Mouse (Mus musculus): ENCODE measurements around the gene Tmem203. TPM values are rescaled to one million over a fixed set of nuclear protein-coding genes. Genes with fewer than 3 reads are reported as not detected.
A peak's percentile ranks its signal among the peaks of the same experiment; 100 is the strongest.
"Not testable (repeated sequence)": the region's sequence is repeated elsewhere in the genome, so short reads cannot be mapped to it uniquely, and the experiment has no call there.

Tmem203 gene
- polyA plus RNA-seq, 1 experiment from 2014 or later, result 19.0 TPM

GRCm38 (mm10) chr2:25238106-25238505 lies 17.1 kb upstream of the Tmem203 start:
- no peak overlapping the region for H3K4me3 ChIP-seq
- H3K9me3 ChIP-seq, result no peaks in the 10 kb centered on the region
- peaks cover 36% of the 10 kb centered on the region for H3K4me1 ChIP-seq
- DNase-seq (ENCODE audit: low spot score), result no peak
- no peaks in the 10 kb centered on the region for H3K36me3 ChIP-seq
- H3K27me3 ChIP-seq (ENCODE audit: insufficient read depth, poor library complexity, severe bottlenecking), result peaks cover 67% of the 10 kb centered on the region
- H3K27ac ChIP-seq, result no peak overlapping the region

GRCm38 (mm10) chr2:25239766-25240165 lies 15.5 kb upstream of the Tmem203 start:
- Histone ChIP-seq H3K27ac (no peak overlapping the region), H3K9me3 (no peaks in the 10 kb centered on the region), H3K4me1 (peaks cover 36% of the 10 kb centered on the region), H3K4me3 (no peak overlapping the region), H3K27me3 (ENCODE audit: insufficient read depth, poor library complexity, severe bottlenecking) (peaks cover 64% of the 10 kb centered on the region), H3K36me3 (peaks cover under 1% of the 10 kb centered on the region; the same call in 1 of the 2 replicates)
- no peak for DNase-seq (ENCODE audit: low spot score)
- 75% methylated on average over 3 of the region's 3 CpGs for WGBS

GRCm38 (mm10) chr2:25240310-25240709 lies 14.9 kb upstream of the Tmem203 start:
- DNase-seq (ENCODE audit: low spot score), result no peak
- WGBS, result 48% methylated on average over 8 of the region's 8 CpGs
- peaks cover 60% of the 10 kb centered on the region for H3K27me3 ChIP-seq (ENCODE audit: insufficient read depth, poor library complexity, severe bottlenecking)
- H3K4me1 ChIP-seq, result peaks cover 36% of the 10 kb centered on the region
- H3K9me3 ChIP-seq, result no peaks in the 10 kb centered on the region
- peak overlapping the region; percentile 78 for H3K27ac ChIP-seq
- peaks cover 6% of the 10 kb centered on the region; the same call in 1 of the 2 replicates for H3K36me3 ChIP-seq
- peak overlapping the region; percentile 70 for H3K4me3 ChIP-seq

- H3K4me1 ChIP-seq, result peaks cover 36% of the 10 kb centered on the region
- H3K9me3 ChIP-seq, result no peaks in the 10 kb centered on the region
- DNase-seq (ENCODE audit: low spot score), result peak; percentile 90
- H3K4me3 ChIP-seq, result peak overlapping the region; percentile 70
- H3K36me3 ChIP-seq, result peaks cover 11% of the 10 kb centered on the region; the same call in 1 of the 2 replicates
- 2% methylated on average over 29 of the region's 29 CpGs for WGBS
- H3K27me3 ChIP-seq (ENCODE audit: insufficient read depth, poor library complexity, severe bottlenecking), result peaks cover 55% of the 10 kb centered on the region
- H3K27ac ChIP-seq, result peak overlapping the region; percentile 78
Observed at GRCm38 (mm10) chr2:25240723-25241437, 14.4 kb upstream of the Tmem203 start.

- WGBS, result 23% methylated on average over 6 of the region's 6 CpGs
Observed at GRCm38 (mm10) chr2:25241438-25241775, 13.8 kb upstream of the Tmem203 start.

GRCm38 (mm10) chr2:25242101-25242506 lies 13.1 kb upstream of the Tmem203 start, which contains the start of the genes Rnf208 and Cysrt1:
Gene Rnf208 (plus strand): TSS chr2:25242255.
Gene Cysrt1 (minus strand): TSS chr2:25242452.
- peak within 1 kb of the TSS; percentile 81 for H3K27ac ChIP-seq
- no peak for DNase-seq (ENCODE audit: low spot score)
- H3K36me3 ChIP-seq, result peaks cover 19% of the 10 kb centered on the region; the same call in 1 of the 2 replicates
- under 1% methylated on average over 59 of the region's 59 CpGs for WGBS
- H3K4me1 ChIP-seq, result peaks cover 30% of the 10 kb centered on the region
- no peaks in the 10 kb centered on the region for H3K9me3 ChIP-seq
- peaks cover 46% of the 10 kb centered on the region for H3K27me3 ChIP-seq (ENCODE audit: insufficient read depth, poor library complexity, severe bottlenecking)
- peak within 1 kb of the TSS; percentile 70 for H3K4me3 ChIP-seq

More at GRCm38 (mm10) chr2:25241438-25241775, 13.8 kb upstream of the Tmem203 start:
- Histone ChIP-seq H3K36me3 (peaks cover 16% of the 10 kb centered on the region; the same call in 1 of the 2 replicates), H3K27ac (no peak overlapping the region), H3K9me3 (no peaks in the 10 kb centered on the region), H3K4me3 (peak overlapping the region; percentile 70), H3K4me1 (peaks cover 34% of the 10 kb centered on the region), H3K27me3 (ENCODE audit: insufficient read depth, poor library complexity, severe bottlenecking) (peaks cover 49% of the 10 kb centered on the region)
- DNase-seq (ENCODE audit: low spot score), result no peak

GRCm38 (mm10) chr2:25243342-25243741 lies 11.9 kb upstream of the Tmem203 start:
- Histone ChIP-seq H3K4me3 (peak overlapping the region; percentile 70; the same call in 1 of the 2 replicates), H3K36me3 (peaks cover 31% of the 10 kb centered on the region), H3K4me1 (peaks cover 30% of the 10 kb centered on the region), H3K9me3 (no peaks in the 10 kb centered on the region), H3K27me3 (ENCODE audit: insufficient read depth, poor library complexity, severe bottlenecking) (peaks cover 37% of the 10 kb centered on the region), H3K27ac (no peak overlapping the region)
- DNase-seq (ENCODE audit: low spot score), result no peak
- 80% methylated on average over 8 of the region's 8 CpGs for WGBS

- peaks cover 39% of the 10 kb centered on the region for H3K36me3 ChIP-seq
- no peak for DNase-seq (ENCODE audit: low spot score)
- peaks cover 30% of the 10 kb centered on the region for H3K4me1 ChIP-seq
- peaks cover 37% of the 10 kb centered on the region for H3K27me3 ChIP-seq (ENCODE audit: insufficient read depth, poor library complexity, severe bottlenecking)
- 85% methylated on average over 4 of the region's 4 CpGs for WGBS
- H3K9me3 ChIP-seq, result no peaks in the 10 kb centered on the region
- no peak overlapping the region for H3K27ac ChIP-seq
- H3K4me3 ChIP-seq, result no peak overlapping the region
Observed at GRCm38 (mm10) chr2:25244144-25244543, 11.1 kb upstream of the Tmem203 start.

GRCm38 (mm10) chr2:25246183-25247072 lies 8.8 kb upstream of the Tmem203 start, which contains the start of gene AL732309.1:
Gene AL732309.1 (minus strand): TSS chr2:25246863.
- 81% methylated on average over 10 of the region's 10 CpGs for WGBS
- Histone ChIP-seq H3K4me3 (no peak within 1 kb of the TSS), H3K4me1 (peaks cover 17% of the 10 kb centered on the region), H3K36me3 (peaks cover 61% of the 10 kb centered on the region), H3K27ac (no peak within 1 kb of the TSS), H3K27me3 (ENCODE audit: insufficient read depth, poor library complexity, severe bottlenecking) (peaks cover 30% of the 10 kb centered on the region), H3K9me3 (no peaks in the 10 kb centered on the region)
- DNase-seq (ENCODE audit: low spot score), result no peak

- WGBS, result 90% methylated on average over 1 of the region's 1 CpGs
- DNase-seq (ENCODE audit: low spot score), result no peak
- H3K9me3 ChIP-seq, result no peaks in the 10 kb centered on the region
Observed at GRCm38 (mm10) chr2:25252331-25252730, 2.9 kb upstream of the Tmem203 start.

GRCm38 (mm10) chr2:25256443-25257109 lies 1.3 kb downstream of the Tmem203 start:
- H3K4me3 ChIP-seq, result peak overlapping the region; percentile 84
- WGBS, result 59% methylated on average over 12 of the region's 12 CpGs
- H3K9me3 ChIP-seq; H3K27me3 ChIP-seq (ENCODE audit: insufficient read depth, poor library complexity, severe bottlenecking); DNase-seq (ENCODE audit: low spot score); H3K27ac ChIP-seq: not testable (repeated sequence)
- H3K4me1 ChIP-seq, result peaks cover 13% of the 10 kb centered on the region
- peaks cover 15% of the 10 kb centered on the region for H3K36me3 ChIP-seq

More at GRCm38 (mm10) chr2:25252331-25252730, 2.9 kb upstream of the Tmem203 start:
- Histone ChIP-seq H3K4me1 (peaks cover 13% of the 10 kb centered on the region), H3K27me3 (ENCODE audit: insufficient read depth, poor library complexity, severe bottlenecking) (no peaks in the 10 kb centered on the region), H3K36me3 (peaks cover 56% of the 10 kb centered on the region), H3K4me3 (no peak overlapping the region), H3K27ac (no peak overlapping the region)

GRCm38 (mm10) chr2:25257250-25257649 lies 2.0 kb downstream of the Tmem203 start:
- 79% methylated on average over 5 of the region's 5 CpGs for WGBS
- not testable (repeated sequence) for H3K27me3 ChIP-seq (ENCODE audit: insufficient read depth, poor library complexity, severe bottlenecking); H3K36me3 ChIP-seq; H3K9me3 ChIP-seq; DNase-seq (ENCODE audit: low spot score); H3K27ac ChIP-seq; H3K4me3 ChIP-seq
- peaks cover 13% of the 10 kb centered on the region for H3K4me1 ChIP-seq

All from heart, embryonic 10.5 days (tissue).